In genomic region chr5:17776571-17776970, GRCm38 (mm10) we compare ENCODE assay signal across 9 mouse cellular contexts.
A peak's percentile ranks its signal among the peaks of the same experiment; 100 is the strongest.
DNase-seq lines count a peak whose midpoint lies in the region; ATAC-seq lines count a peak whose summit lies in the region.
"Had no signal": no experiment of that assay in that cellular context is flagged by ENCODE, and none has a peak within 500 bp of the region (broad histone marks: within the 10 kb centered on the region; RNA-seq: fewer than 3 reads in every experiment).

No protein-coding gene starts in this region.

- no peak overlapping the region for H3K9ac ChIP-seq in heart, embryonic 11.5 days (ENCODE audit: low read depth, low read length)
- H3K9ac ChIP-seq: neural tube, embryonic 12.5 days had no signal

- no peak overlapping the region for H3K27ac ChIP-seq in heart, embryonic 11.5 days (ENCODE audit: low read depth, low read length)
- H3K27ac ChIP-seq: neural tube, embryonic 12.5 days had no signal

- intact Hi-C loops in heart, postnatal 14 days (cut with DNase I) = loop anchor here (5.0 kb wide), 1 partner anchor 266 kb away; no protein-coding TSS in a partner anchor

- H3K4me1 ChIP-seq in heart, embryonic 11.5 days (ENCODE audit: control insufficient read depth, insufficient read depth, low read length) = no peaks in the 10 kb centered on the region
- H3K4me1 ChIP-seq: neural tube, embryonic 12.5 days had no signal

- no peak for ATAC-seq in heart, embryonic 11.5 days (replicated peaks; ENCODE audit: insufficient number of reproducible peaks, low FRiP score, low TSS enrichment)

- 0 out of 2 replicates have a peak, but pooled peaks cover 3% of the 10 kb centered on the region for H3K9me3 ChIP-seq in heart, embryonic 11.5 days (replicated peaks; ENCODE audit: control insufficient read depth, low read length)
- H3K9me3 ChIP-seq: neural tube, embryonic 12.5 days had no signal

- no peak overlapping the region for H3K4me2 ChIP-seq in heart, embryonic 11.5 days
- H3K4me2 ChIP-seq: neural tube, embryonic 12.5 days had no signal

- no peaks in the 10 kb centered on the region for H3K36me3 ChIP-seq in heart, embryonic 11.5 days (ENCODE audit: control insufficient read depth, insufficient read depth, low read length)
- H3K36me3 ChIP-seq: neural tube, embryonic 12.5 days had no signal

- no peaks in the 10 kb centered on the region for H3K27me3 ChIP-seq in heart, embryonic 11.5 days (ENCODE audit: control insufficient read depth, insufficient read depth, low read length)
- H3K27me3 ChIP-seq: neural tube, embryonic 12.5 days had no signal

- DNase-seq in heart, postnatal 14 days = peak; percentile 25 to 49
- peak; percentile 37 for DNase-seq in thymus, postnatal 14 days
- no peak for DNase-seq in thymus, adult 18-20 months
- DNase-seq in c-Kit-negative CD71-positive TER-119-positive erythroid progenitor cells, embryonic 14.5 days (ENCODE audit: low read depth, low spot score) = peak; percentile 68
- peak; percentile 89 for DNase-seq in induced T-regulatory cell, adult 2 months (ENCODE audit: low read depth)
- DNase-seq in retina, postnatal 7 days (ENCODE audit: low read depth, low spot score) = peak; percentile 55
- no peak for DNase-seq in urinary bladder, postnatal 36 days (ENCODE audit: low spot score in 2 of 2)

- WGBS in heart, embryonic 11.5 days (ENCODE audit: insufficient replicate concordance) = 78% methylated on average over 6 of the region's 6 CpGs

- H3K4me3 ChIP-seq in heart, embryonic 11.5 days (ENCODE audit: low read depth, low read length) = no peak overlapping the region
- H3K4me3 ChIP-seq: neural tube, embryonic 12.5 days had no signal

Comparison
In these comparisons a context has a peak if more than half of its experiments do, and no peak if none do; other contexts are left out.
1. DNase-seq: peak in heart, postnatal 14 days (2 of 2), thymus, postnatal 14 days (single experiment), c-Kit-negative CD71-positive TER-119-positive erythroid progenitor cells, embryonic 14.5 days (single experiment), induced T-regulatory cell, adult 2 months (single experiment) and retina, postnatal 7 days (single experiment); none in thymus, adult 18-20 months (0 of 2) and urinary bladder, postnatal 36 days (0 of 2).